Mouse (Mus musculus): Measurements from ENCODE around the gene Mamdc4.

DNA sequence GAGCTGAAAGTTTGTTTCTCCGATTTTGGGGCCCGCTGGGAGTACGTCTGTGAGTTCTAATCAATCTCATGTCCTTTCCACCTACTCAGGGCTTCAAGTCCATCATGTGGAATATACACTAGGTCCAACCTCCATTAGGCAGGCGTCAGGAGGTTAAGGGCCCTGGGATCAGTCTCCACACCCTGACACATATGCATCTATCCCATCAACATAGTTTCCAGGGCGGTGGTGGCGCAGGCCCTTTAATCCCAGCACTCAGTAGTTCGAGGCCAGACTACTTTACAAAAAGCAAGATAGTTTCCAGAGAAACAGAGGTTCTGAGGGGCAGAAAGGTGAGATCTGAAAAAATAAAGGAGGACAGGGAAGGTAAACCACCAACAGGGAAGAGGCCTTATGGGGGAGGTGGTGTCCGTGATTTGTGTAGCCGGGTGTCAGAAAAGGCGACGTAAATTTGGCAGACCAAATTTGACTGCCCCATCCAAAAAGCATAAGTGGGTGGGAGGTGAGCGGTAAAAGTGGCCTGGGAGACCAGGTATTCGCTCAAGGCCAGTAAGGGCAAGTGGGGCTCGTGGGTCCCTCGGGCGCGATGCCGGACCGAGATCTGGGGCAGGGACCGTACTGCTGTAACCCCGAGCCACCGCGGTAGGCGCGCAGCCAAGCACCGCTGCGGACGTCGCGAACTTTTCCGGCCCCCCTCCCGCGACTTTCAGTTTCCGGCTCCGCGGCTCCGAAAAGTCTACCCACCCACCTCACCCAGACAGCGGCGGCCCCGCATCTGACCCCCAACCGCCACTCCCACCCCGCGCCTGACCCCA lies 28.4 kb downstream of the Mamdc4 start:
- TF ChIP-seq CTCF (IDR thresholded peaks at IDR 0.05 in 2 of 3, conservative IDR thresholded peaks at IDR 0.05 in 1 of 3; ENCODE audit: control insufficient read depth in 1 of 3, insufficient read depth in 1 of 3, low read depth in 2 of 3, low read length in 3 of 3, poor library complexity in 1 of 3, severe bottlenecking in 1 of 3) (no peak), USF2 (IDR thresholded peaks at IDR 0.05; ENCODE audit: borderline replicate concordance in 1 of 2, insufficient read depth in 1 of 2, low read depth in 1 of 2, low read length in 2 of 2) (no peak), MYC (IDR thresholded peaks at IDR 0.05; ENCODE audit: low read depth, low read length) (no peak), POLR2A (IDR thresholded peaks at IDR 0.05; ENCODE audit: control insufficient read depth in 1 of 2, insufficient read depth in 1 of 2, low read depth in 1 of 2, low read length in 2 of 2, poor library complexity in 1 of 2) (no peak; a peak in 1 of 4 replicates), MAX (IDR thresholded peaks at IDR 0.05; ENCODE audit: low read length) (no peak; the same call in 1 of the 2 replicates), ZKSCAN1 (IDR thresholded peaks at IDR 0.05; ENCODE audit: low read depth, low read length) (no peak), ETS1 (IDR thresholded peaks at IDR 0.05; ENCODE audit: low read depth, low read length) (no peak)
